ENCODE assay signal across 8 mouse cellular contexts in the genomic region with DNA sequence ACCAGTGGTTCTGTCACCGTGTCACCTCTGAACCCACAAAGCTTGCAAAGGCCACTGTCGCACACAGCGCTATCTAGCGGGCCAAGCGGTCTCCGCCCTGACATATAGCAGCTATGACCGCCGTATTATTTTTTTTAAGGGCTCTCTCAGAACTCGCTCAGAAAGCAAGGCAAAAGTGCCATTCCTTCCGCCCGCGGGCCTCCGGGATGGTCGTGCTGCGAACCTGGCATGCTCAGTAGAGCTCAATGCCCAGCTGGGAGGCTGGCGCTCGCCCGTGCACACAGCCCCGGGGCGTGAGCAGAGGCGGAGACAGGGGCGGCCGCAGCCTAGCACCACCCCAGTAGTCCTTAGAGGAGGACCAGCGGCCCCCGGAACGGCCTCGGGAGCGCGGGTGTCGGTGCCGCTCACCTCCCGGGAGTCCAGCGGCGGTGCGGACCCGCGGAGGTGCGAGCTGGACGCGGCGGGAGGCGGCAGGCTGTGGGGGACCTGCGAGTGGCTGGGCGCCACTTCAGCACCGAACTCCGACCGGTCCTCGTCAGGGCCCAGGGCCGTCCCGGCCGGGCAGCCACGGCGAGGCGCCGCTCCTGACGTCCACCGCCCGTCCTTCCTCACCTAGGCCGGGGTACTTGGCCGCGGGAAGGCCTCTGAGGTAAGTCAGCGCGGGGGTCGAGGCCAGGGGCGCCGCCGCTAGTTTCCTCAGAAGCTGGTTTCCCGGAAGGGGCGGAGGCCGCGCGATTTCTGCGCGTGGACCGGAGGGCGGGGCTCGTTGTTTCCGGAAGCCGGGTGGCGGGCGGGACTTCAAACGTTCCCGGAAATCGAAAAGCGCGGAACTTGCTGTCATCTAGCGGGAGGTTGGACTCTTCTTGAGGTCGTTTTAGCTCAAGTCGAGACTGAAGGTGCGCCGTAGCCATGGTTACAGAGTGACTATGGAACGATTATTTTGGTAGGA. TPM values are rescaled to one million over a fixed set of nuclear protein-coding genes. Genes with fewer than 3 reads are reported as not detected.
A peak's percentile ranks its signal among the peaks of the same experiment; 100 is the strongest.
DNase-seq lines count a peak whose midpoint lies in the region; ATAC-seq lines count a peak whose summit lies in the region.

Gene Ripk1 (plus strand): TSS at position 306 of the 949 bp plus-strand sequence.
Gene Serpinb6a (minus strand): TSS at position 737 of the 949 bp plus-strand sequence.

- peak; percentile 93 to 97 for DNase-seq in adrenal gland, adult (ENCODE audit: inconsistent age in 2 of 2, low spot score in 1 of 2)
- DNase-seq in embryo, embryonic 10.5 days (ENCODE audit: low spot score) = peak; percentile 92
- peak; percentile 91 for DNase-seq in gastrocnemius, postnatal 14 days
- peak; percentile 84 to 96 for DNase-seq in left cerebral cortex, postnatal 10 days (ENCODE audit: extremely low spot score in 1 of 2, low spot score in 2 of 2)
- peak; percentile 89 for DNase-seq in right cerebral cortex, postnatal 25 days
- peak; percentile 84 to 91 for DNase-seq in urinary bladder, postnatal 4 days (ENCODE audit: low spot score in 2 of 2)

- intact Hi-C loops in gastrocnemius, postnatal 14 days (cut with DNase I; ENCODE audit: low total_unique reads) = no loop called here
- intact Hi-C loops in left cerebral cortex, postnatal 10 days (cut with DNase I) = no loop called here

- ATAC-seq in inflammation-experienced regulatory T-cells, adult 6 months = peak; percentile 92
- peak; percentile 94 for ATAC-seq in megakaryocyte-erythroid progenitor cell, adult 5-6 weeks (replicated peaks; ENCODE audit: low FRiP score, low TSS enrichment, poor library complexity, severe bottlenecking)

RNA-seq across cellular contexts. Expression of gene Ripk1, which starts in this region (rescaled TPM):
- 1 to 10 TPM; 6.6 to 7.2 TPM for total RNA-seq in gastrocnemius, postnatal 14 days (2021)
- polyA plus RNA-seq in inflammation-experienced regulatory T-cells, adult 6 months (2017; shearing (Covaris generic)) = 10 to 100 TPM; 10.6 to 17.5 (median 16.5) TPM
- total RNA-seq in left cerebral cortex, postnatal 10 days (2021) = 1 to 10 TPM; 7.5 to 8.4 TPM
- total RNA-seq in megakaryocyte-erythroid progenitor cell, adult 5-6 weeks (2014; fragmentation: Nextera tagmentation) = 18.8 and 24.6 TPM in 2 replicates
- 36.3 and 36.9 TPM in 2 replicates for total RNA-seq in megakaryocyte-erythroid progenitor cell, adult 5-6 weeks (2017)

RNA-seq across cellular contexts. Expression of gene Serpinb6a, which starts in this region (rescaled TPM):
- 10 to 100 TPM; 80.7 to 88.4 TPM for total RNA-seq in gastrocnemius, postnatal 14 days (2021)
- polyA plus RNA-seq in inflammation-experienced regulatory T-cells, adult 6 months (2017; shearing (Covaris generic)) = 10 to 100 TPM; 39.5 to 66.1 (median 50.4) TPM
- 10 to 100 TPM; 37.6 to 41.9 TPM for total RNA-seq in left cerebral cortex, postnatal 10 days (2021)
- total RNA-seq in megakaryocyte-erythroid progenitor cell, adult 5-6 weeks (2014; fragmentation: Nextera tagmentation) = 9.4 and 14.2 TPM in 2 replicates
- 8.6 and 12.5 TPM in 2 replicates for total RNA-seq in megakaryocyte-erythroid progenitor cell, adult 5-6 weeks (2017)

Comparison
In these comparisons a context has a peak if more than half of its experiments do, and no peak if none do; other contexts are left out.
1. Peak in every context shown above with its lines: DNase-seq and ATAC-seq.